Mouse (Mus musculus) gastrocnemius, postnatal 25 days (tissue): Measurements from ENCODE around the gene Ppp2r5a. TPM values are rescaled to one million over a fixed set of nuclear protein-coding genes. Genes with fewer than 3 reads are reported as not detected.

Experiments
- DNase-seq: peaks from one replicate; pipeline ENCODE4 v3.0.0; 2022
- total RNA-seq, 2 experiments: library from RNA; stranded (reverse); gene quantifications; 1 replicate in 1 of 2; 2 replicates in 1 of 2; pipeline ENCODE4 v1.2.3; 2021

Ppp2r5a gene
- total RNA-seq, 2 experiments from 2014 or later: 72.6 to 78.7 TPM

GRCm38 (mm10) chr1:191380843-191381242, 22.2 kb downstream of the Ppp2r5a start:
- DNase-seq: no peak

GRCm38 (mm10) chr1:191378080-191378479, 25.0 kb downstream of the Ppp2r5a start:
- DNase-seq: no peak

GRCm38 (mm10) chr1:191375644-191375998, 27.5 kb downstream of the Ppp2r5a start:
- no peak for DNase-seq

GRCm38 (mm10) chr1:191374993-191375643, 28.0 kb downstream of the Ppp2r5a start:
- DNase-seq: no peak

- DNase-seq: no peak
These were observed 33.9 kb downstream of the Ppp2r5a start for GRCm38 (mm10) chr1:191369140-191369539.

GRCm38 (mm10) chr1:191368193-191368592, 34.9 kb downstream of the Ppp2r5a start:
- DNase-seq: no peak

- no peak for DNase-seq
These were observed 38.6 kb downstream of the Ppp2r5a start for GRCm38 (mm10) chr1:191364477-191364876.

GRCm38 (mm10) chr1:191362412-191362811, 40.7 kb downstream of the Ppp2r5a start:
- no peak for DNase-seq

GRCm38 (mm10) chr1:191359478-191359877, 43.6 kb downstream of the Ppp2r5a start:
- DNase-seq: no peak

GRCm38 (mm10) chr1:191356936-191357335, 46.1 kb downstream of the Ppp2r5a start:
- DNase-seq: no peak

GRCm38 (mm10) chr1:191353836-191354235, 49.2 kb downstream of the Ppp2r5a start:
- DNase-seq: no peak

GRCm38 (mm10) chr1:191352786-191353488, 50.1 kb downstream of the Ppp2r5a start:
- DNase-seq: no peak

GRCm38 (mm10) chr1:191350355-191350754, 52.7 kb downstream of the Ppp2r5a start:
- no peak for DNase-seq

GRCm38 (mm10) chr1:191349486-191350037, 53.5 kb downstream of the Ppp2r5a start:
- DNase-seq: no peak

- no peak for DNase-seq
These were observed 54.1 kb downstream of the Ppp2r5a start for GRCm38 (mm10) chr1:191348996-191349395.

GRCm38 (mm10) chr1:191348592-191348991, 54.5 kb downstream of the Ppp2r5a start:
- DNase-seq: no peak

GRCm38 (mm10) chr1:191347602-191348001, 55.5 kb downstream of the Ppp2r5a start:
- DNase-seq: no peak

- DNase-seq: no peak
These were observed 62.5 kb downstream of the Ppp2r5a start for GRCm38 (mm10) chr1:191340530-191340929.

- DNase-seq: no peak
These were observed 63.2 kb downstream of the Ppp2r5a start for GRCm38 (mm10) chr1:191339876-191340275.

GRCm38 (mm10) chr1:191334500-191334899, 68.6 kb downstream of the Ppp2r5a start:
- no peak for DNase-seq

GRCm38 (mm10) chr1:191330356-191330755, 72.7 kb downstream of the Ppp2r5a start:
- DNase-seq: no peak

GRCm38 (mm10) chr1:191328019-191328441, 75.0 kb downstream of the Ppp2r5a start:
- no peak for DNase-seq

GRCm38 (mm10) chr1:191327258-191327657, 75.8 kb downstream of the Ppp2r5a start:
- DNase-seq: no peak
